Mouse (Mus musculus) stomach, postnatal 0 days (tissue): ENCODE results near the gene Krba1.

Experiments
- CTCF ChIP-seq: IDR thresholded peaks from 2 replicates; pipeline ENCODE4 v1.5.1; 2016; ENCODE audit warnings: antibody characterized with exemption, low read depth, mild to moderate bottlenecking, moderate library complexity
- EP300 ChIP-seq: optimal IDR thresholded peaks from 2 replicates; pipeline ENCODE3; 2016; ENCODE audit warnings: antibody characterized with exemption

GRCm38 (mm10) chr6:48396686-48397085, 1.3 kb downstream of the Krba1 start:
- TF ChIP-seq CTCF (no peak), EP300 (no peak)
